Mouse (Mus musculus): ENCODE measurements around the gene Tprkb.

- no peak for TF ChIP-seq TAL1 (IDR thresholded peaks at IDR 0.05; ENCODE audit: low read length)
- no peak for TF ChIP-seq GATA1 (IDR thresholded peaks at IDR 0.05; ENCODE audit: low read length)
Measured at GRCm38 (mm10) chr6:85923643-85924042, 12.0 kb downstream of the Tprkb start.
